Mouse (Mus musculus): ENCODE measurements around the gene Ly75. TPM values are rescaled to one million over a fixed set of nuclear protein-coding genes. Genes with fewer than 3 reads are reported as not detected.

Ly75 gene
- polyA plus RNA-seq, 1 experiment = 4.4 TPM

DNA sequence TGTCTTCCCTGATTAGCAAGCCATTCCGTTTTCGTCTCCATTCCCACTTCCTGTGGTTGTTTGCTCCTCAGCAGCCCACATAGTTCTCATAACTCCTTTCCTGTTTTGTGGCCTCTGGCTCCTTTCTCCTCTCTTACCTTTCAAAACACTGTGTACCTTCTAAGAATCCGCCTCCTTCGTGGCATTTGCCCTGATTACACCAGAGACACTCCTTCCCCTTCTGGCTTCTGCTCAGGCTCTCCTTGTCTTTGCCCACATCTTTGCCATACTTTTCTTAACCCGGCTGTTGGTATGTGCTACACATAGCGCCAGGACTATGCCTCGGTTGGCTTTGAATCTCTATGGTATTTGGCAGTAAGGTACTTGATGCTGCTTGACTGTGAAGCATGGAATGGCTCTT, 35.2 kb downstream of the Ly75 start:
- WGBS = 91% methylated on average over 7 of the region's 7 CpGs
- TF ChIP-seq POLR2A (IDR thresholded peaks at IDR 0.05; ENCODE audit: low read depth, low read length) (no peak), CTCF (IDR thresholded peaks at IDR 0.05; ENCODE audit: extremely low read depth, insufficient read length, insufficient replicate concordance, low read depth, low read length) (no peak)

DNA sequence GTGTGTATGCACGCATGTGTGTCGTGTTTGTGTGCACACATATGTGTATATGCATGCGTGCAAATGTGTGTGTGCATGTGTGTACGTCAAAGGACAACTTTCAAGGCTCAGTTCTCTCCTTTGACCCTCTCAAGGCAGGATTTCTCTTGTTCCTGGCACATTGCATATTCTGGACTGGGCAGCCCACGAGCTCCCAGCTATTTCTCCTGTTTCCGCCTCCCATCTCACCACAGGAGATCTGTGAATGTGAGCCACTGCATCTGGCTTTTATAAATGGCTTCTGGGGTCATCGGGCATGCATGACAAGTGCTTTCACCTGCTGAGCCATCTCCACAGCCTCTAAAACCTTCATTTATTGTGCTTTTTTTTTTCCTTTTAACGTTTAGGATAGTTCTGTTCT, 36.6 kb downstream of the Ly75 start:
- H3K27ac ChIP-seq (ENCODE audit: insufficient read depth, low read depth, low read length) = no peak overlapping the region
- TF ChIP-seq POLR2A (IDR thresholded peaks at IDR 0.05; ENCODE audit: low read depth, low read length) (no peak), CTCF (IDR thresholded peaks at IDR 0.05; ENCODE audit: extremely low read depth, insufficient read length, insufficient replicate concordance, low read depth, low read length) (no peak)
- no peaks in the 10 kb centered on the region for H3K27me3 ChIP-seq (ENCODE audit: control insufficient read depth, insufficient read depth, low read length)
- H3K36me3 ChIP-seq (ENCODE audit: control insufficient read depth, insufficient read depth, low read length) = peaks cover 17% of the 10 kb centered on the region
- WGBS = 94% methylated on average over 8 of the region's 8 CpGs
- no peaks in the 10 kb centered on the region for H3K4me1 ChIP-seq (ENCODE audit: control insufficient read depth, insufficient read depth, insufficient read length, low read length)
- H3K4me3 ChIP-seq (ENCODE audit: low read depth, low read length) = no peak overlapping the region

More for the DNA sequence above, 35.2 kb downstream of the Ly75 start:
- no peak overlapping the region for H3K27ac ChIP-seq (ENCODE audit: insufficient read depth, low read depth, low read length)
- no peak overlapping the region for H3K4me3 ChIP-seq (ENCODE audit: low read depth, low read length)
- no peaks in the 10 kb centered on the region for H3K27me3 ChIP-seq (ENCODE audit: control insufficient read depth, insufficient read depth, low read length)
- H3K4me1 ChIP-seq (ENCODE audit: control insufficient read depth, insufficient read depth, insufficient read length, low read length) = no peaks in the 10 kb centered on the region
- H3K36me3 ChIP-seq (ENCODE audit: control insufficient read depth, insufficient read depth, low read length) = peaks cover 27% of the 10 kb centered on the region

DNA sequence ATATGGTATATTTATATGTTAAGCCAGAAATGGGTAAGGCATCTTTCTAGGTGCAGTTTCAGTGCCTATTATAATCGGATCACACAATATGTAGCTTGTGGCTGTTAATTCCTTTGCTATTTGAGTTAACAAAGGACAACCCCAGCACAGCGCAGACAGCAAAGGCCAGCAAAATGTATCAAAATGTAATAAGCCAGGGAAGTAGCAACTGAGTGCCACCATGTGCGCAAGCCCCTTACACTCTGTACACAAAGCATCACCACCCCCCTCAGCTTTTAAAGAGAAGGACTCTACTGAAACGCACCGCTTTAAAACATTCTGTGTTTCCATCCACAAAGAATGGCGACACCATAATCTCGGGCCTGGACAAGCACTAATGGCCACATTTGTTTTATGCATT, 37.4 kb downstream of the Ly75 start:
- Histone ChIP-seq H3K27ac (ENCODE audit: insufficient read depth, low read depth, low read length) (no peak overlapping the region), H3K27me3 (ENCODE audit: control insufficient read depth, insufficient read depth, low read length) (no peaks in the 10 kb centered on the region), H3K4me3 (ENCODE audit: low read depth, low read length) (no peak overlapping the region), H3K4me1 (ENCODE audit: control insufficient read depth, insufficient read depth, insufficient read length, low read length) (no peaks in the 10 kb centered on the region), H3K36me3 (ENCODE audit: control insufficient read depth, insufficient read depth, low read length) (peaks cover 18% of the 10 kb centered on the region)
- no peak for TF ChIP-seq CTCF (IDR thresholded peaks at IDR 0.05; ENCODE audit: extremely low read depth, insufficient read length, insufficient replicate concordance, low read depth, low read length)
- TF ChIP-seq POLR2A (IDR thresholded peaks at IDR 0.05; ENCODE audit: low read depth, low read length) = no peak
- 95% methylated on average over 7 of the region's 7 CpGs for WGBS

DNA sequence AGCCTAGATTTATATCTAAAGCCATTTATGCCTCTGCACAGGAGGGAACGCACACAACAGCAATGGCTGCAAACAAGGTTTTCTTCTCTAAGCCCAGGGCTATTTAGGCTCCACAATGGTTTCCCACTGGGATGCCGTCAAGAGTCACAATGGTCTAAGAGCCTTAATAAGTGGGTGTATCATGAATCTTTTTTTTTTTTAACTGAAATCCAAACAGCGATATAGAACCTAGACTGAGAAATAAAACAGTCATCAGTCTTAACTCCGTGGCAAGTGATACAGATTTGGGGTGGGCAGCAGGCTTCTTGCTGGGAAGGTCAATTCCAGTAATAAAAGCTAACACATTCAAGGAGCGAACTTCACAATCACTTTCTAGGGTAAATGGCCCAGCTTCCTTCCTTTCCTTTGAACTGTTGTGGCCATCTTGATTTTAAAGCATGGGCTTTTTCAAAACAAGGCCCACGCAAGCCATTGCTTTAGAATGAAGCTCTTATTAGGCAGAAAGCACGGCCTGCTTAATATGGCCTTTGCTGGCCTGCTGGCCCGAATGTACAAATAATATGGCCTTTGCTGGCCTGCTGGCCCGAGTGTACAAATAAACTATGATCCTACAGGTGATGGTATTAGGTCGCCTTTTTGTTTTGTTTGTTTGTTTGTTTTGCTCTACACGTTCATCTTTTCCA, 39.4 kb downstream of the Ly75 start:
- no peak for TF ChIP-seq POLR2A (IDR thresholded peaks at IDR 0.05; ENCODE audit: low read depth, low read length)
- TF ChIP-seq CTCF (IDR thresholded peaks at IDR 0.05; ENCODE audit: extremely low read depth, insufficient read length, insufficient replicate concordance, low read depth, low read length) = no peak
- Histone ChIP-seq H3K4me3 (ENCODE audit: low read depth, low read length) (no peak overlapping the region), H3K27ac (ENCODE audit: insufficient read depth, low read depth, low read length) (no peak overlapping the region), H3K4me1 (ENCODE audit: control insufficient read depth, insufficient read depth, insufficient read length, low read length) (no peaks in the 10 kb centered on the region), H3K36me3 (ENCODE audit: control insufficient read depth, insufficient read depth, low read length) (peaks cover 16% of the 10 kb centered on the region), H3K27me3 (ENCODE audit: control insufficient read depth, insufficient read depth, low read length) (no peaks in the 10 kb centered on the region)
- 91% methylated on average over 11 of the region's 11 CpGs for WGBS

DNA sequence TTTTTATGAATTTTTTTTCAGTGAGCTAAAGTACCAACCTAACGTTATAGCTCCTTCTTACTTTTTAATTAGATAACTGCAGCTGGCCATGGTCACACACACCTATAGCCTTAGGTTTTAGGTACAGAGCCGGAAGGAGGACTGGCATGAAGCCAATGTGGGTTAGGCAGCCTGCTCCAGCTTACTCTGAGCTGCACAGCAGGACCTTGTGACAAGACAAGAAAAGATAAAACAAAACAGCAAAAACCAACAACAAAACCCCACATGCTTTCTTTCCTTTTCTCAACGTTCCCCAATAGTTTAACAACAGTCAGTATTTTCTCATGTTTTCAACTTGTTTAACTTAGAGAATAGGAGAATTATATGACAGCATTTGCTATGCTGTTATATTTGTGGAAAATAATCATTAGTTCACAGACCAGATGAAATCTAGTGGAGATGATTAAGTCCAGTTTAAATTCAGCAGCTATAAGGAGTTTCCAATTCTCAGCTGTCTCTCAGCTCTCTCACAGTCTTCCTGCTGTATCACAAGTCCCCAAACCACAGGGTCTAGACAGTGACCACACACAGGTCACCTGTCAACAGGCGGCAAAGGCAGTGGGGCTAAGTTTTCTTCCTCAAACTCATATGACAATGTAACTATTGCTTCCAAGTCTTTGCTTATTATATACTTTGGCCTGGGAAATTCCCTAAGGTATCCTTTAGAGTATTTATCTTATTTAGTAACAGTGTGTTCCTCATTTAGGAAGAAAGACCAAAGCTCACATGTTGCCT, 40.8 kb downstream of the Ly75 start:
- Histone ChIP-seq H3K4me1 (ENCODE audit: control insufficient read depth, insufficient read depth, insufficient read length, low read length) (no peaks in the 10 kb centered on the region), H3K4me3 (ENCODE audit: low read depth, low read length) (no peak overlapping the region), H3K36me3 (ENCODE audit: control insufficient read depth, insufficient read depth, low read length) (peaks cover 17% of the 10 kb centered on the region), H3K27me3 (ENCODE audit: control insufficient read depth, insufficient read depth, low read length) (no peaks in the 10 kb centered on the region), H3K27ac (ENCODE audit: insufficient read depth, low read depth, low read length) (no peak overlapping the region)
- WGBS = 53% methylated on average over 4 of the region's 4 CpGs
- TF ChIP-seq POLR2A (IDR thresholded peaks at IDR 0.05; ENCODE audit: low read depth, low read length) (no peak), CTCF (IDR thresholded peaks at IDR 0.05; ENCODE audit: extremely low read depth, insufficient read length, insufficient replicate concordance, low read depth, low read length) (no peak)

DNA sequence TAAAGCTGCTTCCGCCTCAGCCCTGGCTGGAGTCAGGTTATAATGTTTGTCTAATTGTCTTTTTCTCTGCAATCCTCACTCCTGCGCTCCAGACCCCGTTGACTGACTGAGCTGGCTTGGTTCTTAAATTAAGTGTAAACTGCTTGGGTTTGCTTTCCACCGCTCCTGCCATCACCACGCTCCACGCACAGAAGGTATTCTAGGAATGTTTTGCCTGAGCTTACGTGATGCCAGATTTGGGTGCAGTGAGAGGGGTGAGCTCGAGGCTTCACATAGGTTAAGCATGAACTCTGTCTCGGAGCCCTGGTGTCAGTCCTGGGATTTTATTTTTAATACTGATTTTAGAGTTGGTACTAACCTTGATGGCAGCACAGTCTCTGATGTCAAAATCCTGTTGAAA, 45.2 kb downstream of the Ly75 start:
- WGBS = 79% methylated on average over 9 of the region's 9 CpGs

DNA sequence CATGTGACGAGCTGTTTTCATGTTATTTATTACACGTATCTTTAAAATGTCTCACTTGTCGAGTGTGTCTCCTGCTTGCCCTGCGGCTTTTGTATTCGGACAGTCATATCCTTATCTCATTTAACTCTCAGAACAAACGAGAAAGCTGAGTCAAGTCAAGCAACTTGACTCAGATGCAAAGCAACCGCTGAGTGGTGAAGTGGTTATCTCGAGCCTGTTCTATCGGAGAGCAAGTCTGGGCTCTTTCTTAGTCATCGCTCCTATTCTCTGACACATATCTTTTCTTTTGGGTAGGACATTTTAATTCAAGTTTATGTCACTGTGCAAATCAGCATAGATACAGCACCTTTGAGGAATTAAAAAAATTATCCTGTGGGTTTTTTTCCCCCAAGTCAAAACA, 54.5 kb downstream of the Ly75 start:
- no peak for TF ChIP-seq POLR2A (IDR thresholded peaks at IDR 0.05; ENCODE audit: low read depth, low read length)
- H3K4me3 ChIP-seq (ENCODE audit: low read depth, low read length) = no peak overlapping the region
- no peaks in the 10 kb centered on the region for H3K4me1 ChIP-seq (ENCODE audit: control insufficient read depth, insufficient read depth, insufficient read length, low read length)
- WGBS = 80% methylated on average over 10 of the region's 10 CpGs
- no peak overlapping the region for H3K27ac ChIP-seq (ENCODE audit: insufficient read depth, low read depth, low read length)
- peaks cover 42% of the 10 kb centered on the region for H3K36me3 ChIP-seq (ENCODE audit: control insufficient read depth, insufficient read depth, low read length)
- no peaks in the 10 kb centered on the region for H3K27me3 ChIP-seq (ENCODE audit: control insufficient read depth, insufficient read depth, low read length)

More for the DNA sequence above, 45.2 kb downstream of the Ly75 start:
- H3K36me3 ChIP-seq (ENCODE audit: control insufficient read depth, insufficient read depth, low read length) = peaks cover 24% of the 10 kb centered on the region
- no peaks in the 10 kb centered on the region for H3K27me3 ChIP-seq (ENCODE audit: control insufficient read depth, insufficient read depth, low read length)
- H3K4me3 ChIP-seq (ENCODE audit: low read depth, low read length) = no peak overlapping the region
- H3K4me1 ChIP-seq (ENCODE audit: control insufficient read depth, insufficient read depth, insufficient read length, low read length) = no peaks in the 10 kb centered on the region
- H3K27ac ChIP-seq (ENCODE audit: insufficient read depth, low read depth, low read length) = no peak overlapping the region
- TF ChIP-seq POLR2A (IDR thresholded peaks at IDR 0.05; ENCODE audit: low read depth, low read length) = no peak
- no peak for TF ChIP-seq CTCF (IDR thresholded peaks at IDR 0.05; ENCODE audit: extremely low read depth, insufficient read length, insufficient replicate concordance, low read depth, low read length)
